11 mouse cellular contexts compared by ENCODE assay signal in genomic region chr3:38042614-38043013, GRCm38 (mm10).
A peak's percentile ranks its signal among the peaks of the same experiment; 100 is the strongest.
DNase-seq lines count a peak whose midpoint lies in the region; ATAC-seq and TF ChIP-seq lines count a peak whose summit lies in the region.
"Had no signal": no experiment of that assay in that cellular context is flagged by ENCODE, and none has a peak within 500 bp of the region (broad histone marks: within the 10 kb centered on the region; RNA-seq: fewer than 3 reads in every experiment).

No protein-coding gene starts in this region.

- no peak for TF ChIP-seq POLR2A in liver, adult 2 months (IDR thresholded peaks at IDR 0.05; ENCODE audit: extremely low read depth, insufficient read depth, low read length)

- TF ChIP-seq CTCF in liver, adult 2 months (IDR thresholded peaks at IDR 0.05; ENCODE audit: low read depth, low read length): no peak
- TF ChIP-seq CTCF in liver, postnatal 0 days (IDR thresholded peaks at IDR 0.05; ENCODE audit: low read depth): no peak

- H3K27ac ChIP-seq in liver, adult 2 months (replicated peaks; ENCODE audit: insufficient read depth, low read depth, low read length): no peak overlapping the region
- no peak overlapping the region for H3K27ac ChIP-seq in liver, postnatal 0 days (ENCODE audit: low read depth)
- no peak overlapping the region for H3K27ac ChIP-seq in midbrain, embryonic 13.5 days
- H3K27ac ChIP-seq: liver, embryonic 14.5 days had no signal

- no peaks in the 10 kb centered on the region for H3K4me1 ChIP-seq in liver, adult 2 months (ENCODE audit: control insufficient read depth, insufficient read depth, low read length)
- H3K4me1 ChIP-seq in liver, postnatal 0 days (ENCODE audit: insufficient read depth): no peaks in the 10 kb centered on the region
- peaks cover 8% of the 10 kb centered on the region; the same call in 1 of the 2 replicates for H3K4me1 ChIP-seq in midbrain, embryonic 13.5 days (replicated peaks)

- H3K79me2 ChIP-seq in liver, adult 2 months (ENCODE audit: control insufficient read depth, insufficient read depth, low read length): no peaks in the 10 kb centered on the region

- H3K36me3 ChIP-seq in liver, adult 2 months (ENCODE audit: control insufficient read depth, insufficient read depth, low read length): no peaks in the 10 kb centered on the region
- no peaks in the 10 kb centered on the region for H3K36me3 ChIP-seq in liver, postnatal 0 days (replicated peaks; ENCODE audit: insufficient read depth, low read length)
- no peaks in the 10 kb centered on the region for H3K36me3 ChIP-seq in midbrain, embryonic 13.5 days
- H3K36me3 ChIP-seq: G1E had no signal

- no peak for TF ChIP-seq EP300 in liver, postnatal 0 days (IDR thresholded peaks at IDR 0.05; ENCODE audit: low read depth)

- no peak overlapping the region for H3K9ac ChIP-seq in liver, adult 2 months (ENCODE audit: low read depth, low read length)
- no peak overlapping the region for H3K9ac ChIP-seq in liver, postnatal 0 days (replicated peaks)
- no peak overlapping the region for H3K9ac ChIP-seq in midbrain, embryonic 13.5 days (replicated peaks)
- H3K9ac ChIP-seq: liver, embryonic 14.5 days had no signal

- no peak overlapping the region for H3K4me2 ChIP-seq in liver, postnatal 0 days (ENCODE audit: low read depth, low read length)
- H3K4me2 ChIP-seq in midbrain, embryonic 13.5 days (replicated peaks): no peak overlapping the region

- no peak overlapping the region for H3K4me3 ChIP-seq in liver, adult 2 months (ENCODE audit: insufficient read depth, low read depth, low read length)
- no peak overlapping the region for H3K4me3 ChIP-seq in liver, postnatal 0 days (ENCODE audit: low read depth, low read length)
- no peak overlapping the region for H3K4me3 ChIP-seq in midbrain, embryonic 13.5 days (replicated peaks)

- H3K27me3 ChIP-seq in liver, adult 2 months (ENCODE audit: control insufficient read depth, insufficient read depth, low read length): no peaks in the 10 kb centered on the region
- H3K27me3 ChIP-seq in liver, postnatal 0 days (ENCODE audit: insufficient read depth, low read length): no peaks in the 10 kb centered on the region
- no peaks in the 10 kb centered on the region; the same call in 1 of the 2 replicates for H3K27me3 ChIP-seq in midbrain, embryonic 13.5 days

- peak; percentile 23 for DNase-seq in liver, adult 2 months (ENCODE audit: extremely low read depth, low read depth, low spot score)
- no peak for DNase-seq in liver, postnatal 0 days
- peak; percentile 68 for DNase-seq in embryo, embryonic 10.5 days (ENCODE audit: low spot score)
- peak; percentile 38 for DNase-seq in kidney, adult 18-20 months
- DNase-seq in lung, postnatal 36 days: peak; percentile 30
- no peak for DNase-seq in frontal cortex, postnatal 36 days (ENCODE audit: low spot score in 2 of 2)
- DNase-seq in gastrocnemius, postnatal 4 days (ENCODE audit: low spot score in 2 of 2): no peak

- ATAC-seq in liver, postnatal 0 days: no peak
- ATAC-seq in midbrain, embryonic 13.5 days: no peak
- ATAC-seq: hindbrain, embryonic 16.5 days had no signal

- no peaks in the 10 kb centered on the region for H3K9me3 ChIP-seq in liver, postnatal 0 days (ENCODE audit: low read length)
- H3K9me3 ChIP-seq in midbrain, embryonic 13.5 days: no peaks in the 10 kb centered on the region
- H3K9me3 ChIP-seq: G1E had no signal

- 82% methylated on average over 6 of the region's 6 CpGs for WGBS in liver, adult 2 months
- WGBS in liver, postnatal 0 days (ENCODE audit: insufficient replicate concordance): 52% methylated on average over 6 of the region's 6 CpGs
- 83% methylated on average over 6 of the region's 6 CpGs for WGBS in midbrain, embryonic 13.5 days

Comparison
In these comparisons a context has a peak if more than half of its experiments do, and no peak if none do; other contexts are left out.
1. DNase-seq: peak in liver, adult 2 months (single experiment), embryo, embryonic 10.5 days (single experiment), kidney, adult 18-20 months (single experiment) and lung, postnatal 36 days (single experiment); none in liver, postnatal 0 days (single experiment), frontal cortex, postnatal 36 days (0 of 2) and gastrocnemius, postnatal 4 days (0 of 2).